Mouse (Mus musculus): ENCODE measurements around the gene Tmeff2. TPM values are rescaled to one million over a fixed set of nuclear protein-coding genes. Genes with fewer than 3 reads are reported as not detected.

Gene Tmeff2
- polyA plus RNA-seq, 1 experiment = 5.7 TPM

DNA sequence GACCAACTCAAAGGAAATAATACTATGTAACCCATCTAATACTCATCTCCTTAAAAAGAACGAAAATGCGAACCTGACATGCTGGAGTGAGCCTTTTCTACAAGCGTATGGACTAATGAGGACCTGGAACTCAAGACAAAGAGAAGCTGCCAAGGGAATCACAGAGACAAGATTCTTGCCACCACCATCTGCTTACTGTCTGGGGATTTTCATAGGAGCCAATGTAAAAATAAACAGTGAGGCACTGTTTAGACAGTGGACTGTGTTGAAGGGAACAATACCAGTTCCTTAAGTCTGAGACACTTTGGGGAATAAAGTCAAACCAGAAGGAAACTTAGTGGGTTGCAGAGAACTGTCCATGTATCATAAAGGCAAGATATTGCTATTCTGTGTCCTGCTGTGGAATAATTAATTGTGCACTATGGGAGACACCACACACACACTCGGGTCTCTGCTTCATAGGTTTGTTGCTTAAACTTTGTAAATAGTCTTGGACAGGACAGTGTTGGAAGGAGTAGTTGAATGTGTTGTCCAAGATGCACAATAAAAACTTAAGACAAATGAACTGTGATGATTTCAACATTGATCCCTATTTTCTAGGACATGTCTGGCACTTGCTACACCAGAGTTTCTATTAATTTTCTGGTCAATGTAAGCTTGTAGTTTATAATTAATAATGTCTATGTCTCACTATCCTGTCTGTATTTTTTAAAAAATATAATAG lies 79.1 kb downstream of the Tmeff2 start:
- DNase-seq (ENCODE audit: low spot score) = no peak

DNA sequence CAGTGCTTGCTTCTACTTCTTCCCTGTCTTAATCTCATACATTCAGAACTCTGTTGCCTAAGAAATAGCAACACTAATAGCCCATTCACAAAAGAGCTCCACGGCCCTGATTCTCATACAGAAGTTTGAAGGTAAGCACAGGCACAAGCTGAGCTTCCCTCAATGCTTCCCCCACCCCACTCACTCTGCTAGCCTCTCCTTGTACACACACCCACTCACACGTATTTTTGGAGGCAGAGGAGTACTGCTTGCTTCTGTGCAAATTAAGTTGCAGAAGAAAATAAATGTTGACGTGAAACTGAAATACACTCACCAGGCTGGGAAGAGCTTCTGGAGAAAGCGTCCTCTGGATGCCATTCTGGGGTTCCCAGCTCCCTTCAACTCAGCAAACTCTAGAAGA lies 80.1 kb downstream of the Tmeff2 start:
- DNase-seq (ENCODE audit: low spot score) = no peak

DNA sequence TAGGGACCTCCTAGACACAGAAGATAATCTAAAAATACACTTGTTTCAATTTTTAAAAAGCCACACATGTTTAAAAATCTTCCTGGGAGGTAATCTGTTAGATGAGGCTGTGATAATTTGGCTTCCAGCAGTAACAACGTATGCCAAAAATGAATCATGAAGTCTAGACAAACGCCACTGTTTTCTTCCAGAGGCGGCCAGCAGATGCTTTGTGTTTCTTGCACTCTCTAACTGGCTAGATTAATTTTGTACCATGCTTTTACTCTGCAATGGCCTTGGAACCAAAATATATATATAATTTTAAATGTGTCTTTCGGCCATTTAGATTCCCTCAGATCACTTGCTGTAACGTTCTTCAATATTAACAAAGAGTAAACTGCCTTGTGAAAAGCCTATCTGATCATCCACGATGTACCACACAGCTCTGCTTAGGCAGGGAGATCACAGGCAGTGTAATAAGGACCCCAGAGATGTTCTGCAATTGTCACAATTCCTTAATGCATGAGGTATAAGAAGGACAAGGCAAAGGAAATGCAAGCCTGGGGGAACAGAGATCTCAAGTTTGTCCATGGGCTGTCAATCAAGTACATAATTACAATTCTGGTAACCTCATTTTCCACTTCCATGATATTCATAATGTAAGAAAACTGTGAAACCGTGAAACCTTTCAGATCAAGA lies 80.8 kb downstream of the Tmeff2 start:
- no peak for DNase-seq (ENCODE audit: low spot score)

DNA sequence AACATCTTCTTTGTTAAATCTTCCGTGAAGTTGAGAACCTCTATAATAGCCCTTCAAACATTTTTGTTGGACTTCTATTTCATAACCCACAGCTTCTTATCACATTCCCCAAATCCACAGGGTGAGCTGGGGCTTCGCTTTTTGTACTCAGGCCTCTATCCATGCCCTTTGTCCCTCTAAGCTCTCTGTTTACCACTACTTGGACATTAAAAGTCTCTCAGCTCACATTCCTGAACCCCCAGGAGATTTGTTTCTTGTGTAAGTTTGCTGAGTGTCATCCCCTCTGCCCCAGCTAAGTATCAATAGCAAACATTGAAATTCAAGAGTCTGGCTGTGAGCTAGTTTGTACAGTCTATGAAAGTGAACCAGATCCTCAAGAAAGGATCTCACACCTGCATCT lies 90.2 kb downstream of the Tmeff2 start:
- DNase-seq (ENCODE audit: low spot score) = no peak

DNA sequence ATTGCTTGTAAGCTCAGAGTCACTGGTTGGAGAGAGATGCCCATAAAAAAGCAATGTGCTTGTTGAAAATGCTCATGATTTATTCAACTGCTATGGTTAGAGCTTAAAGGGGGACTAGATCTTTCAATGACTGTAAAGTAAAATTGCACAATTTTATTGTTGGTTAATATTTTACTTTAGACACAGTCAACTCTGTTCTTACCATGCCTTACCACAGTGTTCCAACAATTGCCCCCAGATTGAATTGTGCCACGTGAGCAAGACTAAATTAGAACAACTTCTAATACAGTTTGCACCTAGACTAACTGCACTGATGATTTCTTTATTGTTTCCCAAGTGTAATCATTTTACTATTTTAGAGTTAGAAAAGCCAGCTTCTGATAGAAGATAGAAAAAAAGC lies 94.1 kb downstream of the Tmeff2 start:
- DNase-seq (ENCODE audit: low spot score) = no peak

DNA sequence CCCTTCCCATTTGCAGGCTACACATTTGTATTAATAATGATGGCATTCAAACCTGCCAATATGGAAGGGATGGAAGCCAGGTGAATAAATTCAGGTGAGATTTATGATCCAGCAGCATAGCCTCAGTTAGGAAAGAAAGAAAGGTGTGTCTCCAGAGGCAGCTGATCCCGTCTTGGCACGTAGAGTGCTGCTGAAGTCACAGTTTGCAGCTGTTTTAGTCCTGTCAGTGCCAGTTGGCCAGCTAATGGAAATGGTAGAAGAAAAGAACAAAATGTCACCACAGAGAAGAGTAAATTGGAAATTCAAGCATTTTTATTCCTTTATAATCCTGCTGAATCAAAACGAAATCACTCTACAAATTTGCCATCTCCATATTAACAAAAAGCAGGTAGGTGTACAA lies 99.3 kb downstream of the Tmeff2 start:
- no peak for DNase-seq (ENCODE audit: low spot score)

DNA sequence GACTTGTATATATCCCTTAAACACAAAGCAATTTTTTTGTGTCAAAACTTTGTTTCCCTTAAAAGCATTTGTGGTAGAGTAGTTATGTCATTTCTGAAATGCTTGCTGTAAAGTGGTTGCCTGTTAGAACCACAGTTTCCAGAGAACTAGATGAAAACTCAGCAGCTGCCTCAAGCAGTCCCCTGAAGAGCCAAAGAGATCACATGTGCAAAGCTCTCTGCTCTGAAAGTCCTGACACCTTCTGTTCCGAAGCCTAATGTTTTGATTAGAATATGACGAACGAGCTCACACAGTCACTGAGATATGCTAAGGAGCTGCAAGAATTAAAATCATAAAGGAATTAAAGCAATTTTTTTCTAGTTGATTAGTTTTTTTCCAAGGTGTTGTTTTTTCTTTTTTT lies 107.9 kb downstream of the Tmeff2 start:
- DNase-seq (ENCODE audit: low spot score) = no peak

DNA sequence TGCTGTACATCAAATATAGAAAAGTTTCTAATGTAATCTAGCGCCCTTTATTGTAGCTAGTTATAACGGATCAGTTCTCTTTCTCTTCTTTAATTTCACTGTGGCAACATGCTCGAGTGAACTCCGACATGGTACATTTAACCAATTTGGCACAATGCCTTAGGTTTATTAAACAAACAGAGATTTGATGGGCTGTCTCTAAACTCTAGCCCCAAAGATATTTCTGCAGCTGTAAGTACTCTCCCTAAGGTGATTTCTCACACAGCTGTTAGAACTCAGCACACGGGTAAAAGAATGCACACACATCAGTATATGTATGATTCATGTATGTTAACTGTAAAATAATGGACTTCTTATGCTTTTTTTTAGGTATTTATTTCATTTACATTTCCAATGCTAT lies 139.8 kb downstream of the Tmeff2 start:
- no peak for DNase-seq (ENCODE audit: low spot score)

DNA sequence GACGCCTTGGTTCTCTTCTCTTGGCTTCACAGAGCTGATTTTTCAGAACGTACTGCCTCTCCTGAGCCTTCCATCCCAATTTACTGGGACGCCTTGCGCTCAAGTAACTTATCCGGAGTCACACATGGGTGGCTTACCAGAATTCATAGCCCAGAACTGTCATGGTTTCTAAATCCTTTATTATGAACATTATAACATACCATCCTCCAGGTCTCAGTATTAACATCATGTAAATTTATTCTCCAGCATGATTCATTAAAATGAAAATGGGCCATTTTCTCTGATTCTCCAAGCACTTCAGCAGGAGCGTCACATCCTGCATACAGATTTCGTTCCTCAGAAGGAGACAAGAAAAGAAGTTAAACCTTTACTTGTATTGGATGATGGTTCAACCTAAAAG lies 144.4 kb downstream of the Tmeff2 start:
- DNase-seq (ENCODE audit: low spot score) = no peak

DNA sequence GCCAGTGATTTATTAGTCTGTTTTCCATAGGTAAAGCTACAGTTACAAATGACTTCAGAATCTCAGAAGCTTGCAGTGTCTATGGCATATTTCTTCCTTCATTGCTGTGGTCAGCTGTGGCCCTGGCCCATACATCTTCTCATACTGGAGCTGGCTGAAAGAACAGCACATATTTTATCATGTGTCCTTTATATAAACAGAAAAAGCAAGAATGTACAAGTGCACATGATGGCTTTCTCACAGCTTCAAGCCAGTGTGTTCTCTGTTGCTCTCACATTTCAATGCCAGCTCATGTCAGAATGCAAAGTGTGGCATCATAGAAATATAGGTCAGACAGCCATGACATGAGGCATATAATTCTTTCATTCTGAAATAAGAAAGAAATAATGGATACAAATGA lies 164.1 kb downstream of the Tmeff2 start:
- no peak for DNase-seq (ENCODE audit: low spot score)

DNA sequence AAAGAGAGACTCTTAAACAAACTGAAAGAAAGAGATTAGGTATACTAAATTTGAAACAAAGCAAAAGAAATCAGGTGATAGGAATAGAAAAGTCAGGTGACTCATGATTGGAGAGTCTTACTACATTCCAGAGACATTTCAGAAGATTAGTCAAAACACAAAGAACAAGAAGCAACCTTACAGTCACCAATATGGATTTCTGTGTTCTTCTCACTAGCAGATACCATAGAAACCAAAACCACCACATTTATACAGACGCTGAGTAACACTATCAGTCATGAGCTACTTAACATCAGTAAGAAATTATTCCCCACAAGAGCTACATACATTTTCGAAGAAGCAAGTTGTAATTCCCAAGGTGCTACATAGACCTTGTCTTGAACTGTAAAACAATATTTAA lies 165.2 kb downstream of the Tmeff2 start:
- DNase-seq (ENCODE audit: low spot score) = no peak

DNA sequence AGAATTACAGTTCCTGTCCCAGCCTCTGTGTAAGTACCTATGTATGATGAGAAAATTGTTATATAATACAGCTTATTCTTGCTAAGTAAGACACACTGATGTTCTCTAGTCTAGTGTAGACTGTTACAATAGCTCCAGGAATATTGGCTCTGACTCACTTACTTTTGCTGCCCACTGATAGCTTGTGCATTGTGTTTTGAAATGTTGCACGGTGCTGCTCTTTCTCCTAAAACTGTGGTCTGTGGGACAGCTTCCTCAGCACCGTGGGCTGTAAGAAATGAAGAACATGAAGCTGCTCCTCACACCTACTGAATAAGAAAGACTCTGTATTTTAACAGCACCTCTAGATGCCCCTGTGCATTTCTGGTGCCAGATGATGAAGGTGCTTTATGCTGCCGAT lies 168.4 kb downstream of the Tmeff2 start:
- DNase-seq (ENCODE audit: low spot score) = no peak

DNA sequence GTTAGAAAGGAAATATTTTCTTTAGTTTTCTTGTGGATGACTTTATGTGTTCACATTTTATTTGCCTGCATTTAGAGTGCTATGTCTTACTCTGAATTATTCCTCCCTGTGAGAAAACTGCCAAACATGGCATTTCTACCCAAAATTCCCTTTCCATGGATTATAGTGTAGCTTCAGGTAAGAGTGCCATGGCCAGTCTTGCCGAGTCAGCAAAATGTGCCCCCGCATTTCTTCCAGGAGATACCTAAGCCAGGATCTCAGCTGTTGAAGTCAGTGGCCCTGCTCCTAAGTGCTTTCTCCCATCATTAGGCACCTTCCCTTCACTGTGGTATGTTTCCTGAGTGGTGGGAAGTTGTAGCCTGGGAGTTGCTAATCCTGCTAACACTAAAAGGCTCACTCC lies 168.8 kb downstream of the Tmeff2 start:
- no peak for DNase-seq (ENCODE audit: low spot score)

DNA sequence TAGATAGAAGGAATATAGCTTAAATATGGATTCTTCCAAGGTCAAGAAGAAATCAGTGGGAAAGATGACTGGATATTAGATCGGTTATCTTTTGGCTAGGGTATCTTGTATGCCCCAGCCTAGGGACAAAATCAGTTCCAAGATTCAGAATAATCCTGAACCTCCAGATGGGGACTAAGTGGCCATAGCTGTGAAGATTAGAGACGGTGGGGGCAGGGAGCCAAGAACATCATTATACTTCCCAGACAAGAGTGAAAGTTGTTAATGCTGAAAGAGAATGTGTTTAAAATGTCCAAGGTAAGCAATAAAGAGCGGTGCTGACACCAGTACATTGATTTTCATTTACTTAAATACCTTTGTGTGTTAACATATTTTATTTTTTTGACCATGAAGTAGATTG lies 173.6 kb downstream of the Tmeff2 start:
- no peak for DNase-seq (ENCODE audit: low spot score)

DNA sequence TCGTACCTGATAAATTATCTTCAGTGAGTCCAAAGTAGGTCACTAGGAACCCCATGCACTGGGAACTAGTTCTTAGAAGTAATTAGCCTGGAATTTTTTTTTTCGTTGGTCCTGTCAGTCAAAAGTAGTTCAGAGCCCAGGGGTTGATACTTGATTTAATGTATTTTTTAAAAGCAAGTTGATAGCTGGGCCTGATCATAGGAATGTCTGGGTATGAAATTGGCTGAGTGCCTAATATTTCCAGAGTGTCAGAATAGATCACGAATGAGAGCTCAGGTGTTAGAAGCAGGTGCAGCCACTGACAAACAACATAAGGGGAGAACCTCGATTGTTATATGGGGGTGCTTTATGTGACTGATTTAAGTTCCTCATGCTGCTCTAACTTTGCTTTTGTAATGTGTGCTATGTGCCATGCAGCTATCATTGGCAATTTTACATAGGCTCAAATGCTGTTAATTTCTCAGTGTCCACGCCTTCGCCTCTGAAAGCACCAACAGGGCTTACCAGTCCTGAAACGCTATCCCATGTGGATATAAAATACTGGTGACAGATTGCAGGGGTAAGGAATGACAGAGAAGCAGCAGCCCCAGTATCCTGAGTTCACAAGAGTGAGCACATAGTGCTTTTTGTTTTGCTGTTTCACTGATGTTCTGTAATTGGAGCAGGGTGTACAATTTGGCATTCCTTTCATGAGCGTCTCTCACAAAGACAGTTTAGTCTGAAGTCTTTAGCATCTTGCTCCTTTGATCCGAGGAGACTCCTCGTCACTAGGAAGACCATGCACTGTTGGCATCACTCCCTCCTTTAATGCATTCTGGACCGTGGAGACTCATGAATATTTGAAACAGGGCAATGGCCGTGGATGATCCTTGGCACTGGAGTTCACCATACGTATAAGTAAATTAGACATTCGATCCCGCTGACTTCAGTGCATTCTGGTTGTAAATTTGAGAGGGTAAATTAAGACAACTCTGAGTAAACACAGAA lies 175.6 kb downstream of the Tmeff2 start:
- DNase-seq (ENCODE audit: low spot score) = no peak

DNA sequence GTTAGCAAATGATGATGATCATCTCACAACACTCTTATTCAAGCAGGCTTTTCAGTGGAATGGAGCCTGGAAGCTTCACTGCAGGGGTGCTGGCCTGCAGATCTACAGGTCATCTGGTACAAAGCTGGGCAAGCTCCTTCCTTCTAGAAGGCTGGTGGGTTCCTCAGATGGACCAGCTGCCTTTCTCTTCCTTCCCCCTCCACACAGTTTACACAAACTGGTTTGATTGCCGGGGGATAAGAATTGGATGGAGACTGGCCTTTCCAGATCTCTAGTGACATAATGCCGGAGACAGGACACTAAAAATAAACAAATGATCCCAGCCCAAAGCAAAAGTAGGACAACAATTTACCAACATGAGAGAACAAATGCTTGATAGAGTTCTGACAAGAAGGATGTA lies 188.5 kb downstream of the Tmeff2 start:
- no peak for DNase-seq (ENCODE audit: low spot score)

DNA sequence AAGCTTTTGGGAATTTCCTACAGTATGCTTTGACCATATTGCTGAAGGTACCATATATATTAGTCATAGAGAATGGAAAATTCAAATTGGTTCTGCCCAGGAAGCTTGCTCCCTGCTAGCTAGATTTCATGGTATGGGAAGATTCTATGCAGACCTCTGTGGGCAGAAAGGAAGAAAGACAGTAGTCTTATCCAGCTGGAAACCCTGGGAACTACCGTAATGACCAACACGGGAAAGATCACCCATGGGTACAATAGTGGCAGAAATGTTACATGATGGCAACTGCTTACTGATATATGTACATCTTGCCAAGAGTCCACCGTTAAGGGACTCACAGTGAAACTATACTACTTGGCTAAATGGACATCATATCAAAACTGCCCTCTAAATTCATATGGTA lies 189.4 kb downstream of the Tmeff2 start:
- DNase-seq (ENCODE audit: low spot score) = no peak

DNA sequence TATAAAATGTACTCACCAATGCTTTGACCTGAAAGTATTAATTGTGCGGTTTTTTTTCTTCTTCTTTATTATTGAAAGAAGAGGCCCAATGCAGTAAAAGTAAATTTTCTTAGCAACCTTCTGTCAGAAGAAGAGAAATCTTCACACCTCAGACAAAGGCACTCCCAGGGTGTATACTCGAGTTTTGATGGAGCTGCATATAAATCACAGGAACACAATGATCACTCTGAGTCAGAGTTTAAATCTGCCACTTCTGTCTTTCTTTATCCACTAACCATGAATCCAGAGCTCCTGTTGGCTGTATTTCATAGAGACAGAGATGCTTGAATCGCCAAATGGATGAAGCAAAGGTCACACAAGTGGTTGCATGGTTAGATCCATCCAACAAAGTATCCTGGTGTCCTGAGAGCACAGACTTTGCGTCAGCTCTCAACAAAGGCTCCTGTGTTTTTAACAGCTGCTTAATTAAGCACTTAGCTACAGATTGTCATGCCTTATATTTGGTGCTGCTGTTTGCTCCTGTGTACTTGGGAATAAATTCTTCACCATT lies 189.8 kb downstream of the Tmeff2 start:
- DNase-seq (ENCODE audit: low spot score) = no peak

DNA sequence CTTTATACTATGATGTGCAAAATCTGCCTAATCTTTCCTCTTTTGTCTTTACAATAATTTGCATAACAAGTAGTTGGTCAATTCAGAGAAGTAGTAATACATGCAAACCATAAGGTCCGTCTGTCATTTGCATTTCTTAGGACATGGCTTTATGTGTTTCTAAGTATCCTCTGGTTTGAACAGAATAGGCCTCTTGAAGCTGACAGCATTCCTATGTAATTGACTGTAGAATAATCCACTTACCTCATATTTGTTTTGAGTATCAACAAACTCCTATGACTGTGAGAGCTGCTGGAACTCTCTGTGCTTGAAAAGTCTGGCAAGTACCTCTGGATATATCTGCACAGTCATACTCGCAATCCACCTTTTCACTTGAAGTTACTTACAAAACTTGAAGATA lies 194.3 kb downstream of the Tmeff2 start:
- no peak for DNase-seq (ENCODE audit: low spot score)

DNA sequence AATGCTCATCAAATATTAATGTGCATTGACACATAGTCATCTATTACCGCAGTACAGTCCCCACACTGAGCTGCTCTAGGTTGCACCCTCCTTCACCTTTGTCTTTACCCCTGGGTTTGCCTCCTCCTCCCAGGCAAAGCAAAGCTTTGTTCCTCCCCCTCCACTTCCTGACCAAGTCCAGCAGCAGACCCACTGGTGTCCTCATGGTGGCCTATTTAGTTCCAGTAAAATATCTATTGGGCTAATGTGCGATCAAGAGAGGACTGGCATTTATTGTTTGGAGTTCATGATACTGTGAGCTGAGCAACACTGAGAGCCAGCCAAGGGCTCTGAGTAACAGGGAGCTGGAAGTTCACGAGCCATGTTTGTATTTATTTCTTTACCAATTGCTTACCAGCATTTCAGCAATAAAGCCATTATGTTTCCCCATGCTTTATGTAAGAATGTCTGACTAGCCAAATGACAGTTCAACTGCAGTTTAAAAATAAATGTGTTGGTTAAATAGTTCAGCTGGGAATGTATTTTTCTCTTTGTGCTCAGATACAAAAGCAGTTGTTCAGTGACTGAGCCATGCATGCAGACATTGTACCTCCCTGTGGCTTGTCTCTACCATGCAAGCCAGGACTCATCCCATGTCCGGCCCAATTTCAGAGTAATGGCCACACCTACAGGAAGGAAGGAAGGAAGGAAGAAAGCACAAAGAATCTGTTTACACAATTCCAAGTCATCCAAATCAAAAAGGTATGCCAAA lies 196.6 kb downstream of the Tmeff2 start:
- DNase-seq (ENCODE audit: low spot score) = no peak

DNA sequence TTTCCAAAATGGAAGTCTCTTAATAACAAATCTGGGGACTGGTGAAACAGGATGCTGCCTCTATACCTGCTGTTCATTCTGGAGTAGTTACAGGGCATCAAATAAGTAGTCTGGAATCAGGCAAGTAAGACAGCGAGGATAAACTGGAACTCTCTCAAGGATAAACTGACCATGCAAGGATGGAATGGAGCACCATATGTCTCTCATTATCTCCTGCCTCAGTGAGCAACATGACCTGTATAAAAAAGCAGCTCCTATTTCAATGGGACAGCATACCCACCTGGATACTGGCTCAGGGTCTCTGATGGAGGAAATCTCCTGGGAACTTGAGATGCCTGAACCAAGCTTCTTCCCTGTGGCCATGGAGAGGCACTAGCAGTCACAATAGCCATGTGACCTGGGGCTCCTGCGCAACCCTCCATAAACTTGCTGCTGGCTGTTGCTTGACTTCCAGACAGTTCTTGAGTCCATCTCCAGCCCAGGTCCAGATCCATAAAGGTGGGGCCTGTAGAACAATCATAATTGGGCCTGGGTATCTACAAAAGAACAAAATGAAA lies 200.7 kb downstream of the Tmeff2 start:
- DNase-seq (ENCODE audit: low spot score) = no peak

Data from urinary bladder, adult 2 months (tissue).